Mouse (Mus musculus): ENCODE measurements around the gene H2afj.

- no peak for TF ChIP-seq POLR2A (IDR thresholded peaks at IDR 0.05; ENCODE audit: borderline replicate concordance, extremely low read depth, insufficient read depth, insufficient read length, poor library complexity, severe bottlenecking)
- no peak for TF ChIP-seq CTCF (IDR thresholded peaks at IDR 0.05; ENCODE audit: borderline replicate concordance, extremely low read depth, insufficient read depth, insufficient read length)
Measured at GRCm38 (mm10) chr6:136795850-136796249, 12.2 kb upstream of the H2afj start.

Measured in brain, embryonic 14.5 days (tissue).